Mouse (Mus musculus): ENCODE measurements around the gene Gm10518.
A peak's percentile ranks its signal among the peaks of the same experiment; 100 is the strongest.

The Gm10518 gene

DNA sequence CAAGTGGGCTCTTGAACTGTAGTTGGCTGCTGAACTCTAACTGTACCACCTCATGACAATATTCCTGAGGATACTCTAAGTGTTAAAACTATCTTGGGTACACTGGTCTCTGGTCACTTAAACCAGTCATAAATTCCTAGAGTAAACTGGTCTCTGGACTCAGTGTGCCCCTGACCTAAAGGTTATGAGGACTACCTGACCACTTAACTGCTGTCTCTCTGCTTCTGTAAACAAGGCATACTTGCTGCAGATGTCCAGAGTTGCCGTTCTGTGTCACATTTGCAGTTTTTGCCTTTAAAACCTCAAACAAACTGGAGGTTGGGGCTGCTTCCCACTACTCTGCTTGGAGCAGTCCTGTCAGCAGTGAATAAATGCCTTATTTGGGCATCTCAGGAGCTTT is 30.4 kb downstream of the Gm10518 start:
- DNase-seq (ENCODE audit: low read depth, low spot score): no peak

DNA sequence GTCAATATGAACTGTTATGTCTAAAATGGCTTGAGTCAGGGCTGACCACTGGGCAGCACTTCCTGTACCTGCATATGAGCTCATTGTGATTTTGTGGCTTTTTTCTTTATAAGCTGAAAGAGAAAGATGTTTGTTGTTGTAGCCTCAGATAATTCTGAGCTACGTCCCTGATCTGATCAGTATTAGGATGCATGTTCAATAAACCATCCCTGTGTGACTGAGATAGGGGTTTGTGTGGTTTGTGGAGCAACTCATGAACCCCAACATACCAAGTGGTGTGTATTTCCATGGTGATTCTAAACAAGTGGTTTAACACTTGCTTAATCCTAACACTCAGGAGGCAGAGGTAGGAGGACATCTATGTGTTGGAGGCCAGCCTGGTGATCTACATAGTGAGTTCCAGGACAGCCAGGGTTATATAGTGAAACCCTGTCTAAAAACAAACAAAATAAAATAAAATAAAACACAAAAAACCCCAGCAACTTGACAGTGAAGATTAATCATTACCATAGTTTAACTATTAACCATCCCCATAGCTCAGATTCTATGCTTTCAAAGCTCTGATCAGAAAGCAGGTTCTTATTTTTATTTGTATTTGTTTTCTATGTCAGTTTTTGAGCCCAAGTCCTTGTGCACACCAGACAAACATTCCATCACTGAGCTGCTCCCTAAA is 32.7 kb downstream of the Gm10518 start:
- no peak for DNase-seq (ENCODE audit: low read depth, low spot score)

- DNase-seq (ENCODE audit: low read depth, low spot score): no peak
Observed at GRCm38 (mm10) chr1:179836426-179837404, 33.5 kb downstream of the Gm10518 start.

DNA sequence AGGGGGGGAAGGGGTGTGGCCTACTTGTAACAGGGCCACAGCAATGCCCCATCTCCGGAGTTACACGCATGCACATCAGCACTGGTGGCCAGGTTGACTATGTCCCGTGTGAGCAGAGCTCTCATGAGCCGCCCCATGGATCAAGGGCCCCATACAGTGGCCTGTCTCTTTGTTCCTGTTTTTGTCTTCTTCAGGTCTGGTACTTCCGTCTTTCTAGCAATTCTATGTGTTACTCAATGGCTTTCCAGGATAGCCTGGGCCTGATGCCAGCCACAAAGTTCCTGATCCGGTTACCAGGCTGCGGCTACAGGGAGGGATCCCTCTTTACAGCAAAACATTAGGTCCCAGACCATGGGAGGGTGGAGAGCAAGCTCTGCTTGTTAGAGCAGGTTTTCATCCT is 39.4 kb downstream of the Gm10518 start:
- no peak for DNase-seq (ENCODE audit: low read depth, low spot score)

DNA sequence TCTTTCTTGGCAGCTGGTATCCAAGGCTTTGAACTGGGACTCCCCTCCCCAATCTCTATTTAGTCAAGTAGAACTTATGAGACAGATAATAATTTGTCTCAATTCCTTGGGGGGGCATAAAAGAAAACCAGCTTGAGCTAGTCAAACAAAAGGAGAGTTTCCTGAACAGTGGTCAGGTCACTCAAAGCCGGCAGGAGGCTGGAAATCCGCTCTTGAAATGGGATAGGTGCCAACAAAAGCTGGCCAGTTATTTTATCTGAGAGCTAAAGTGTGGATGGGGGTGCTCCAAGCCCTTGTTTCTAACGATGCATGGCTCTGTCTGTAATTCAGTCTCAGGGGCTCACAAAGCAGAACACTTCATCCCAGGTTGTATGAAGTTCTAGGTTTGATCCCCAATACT is 40.8 kb downstream of the Gm10518 start:
- no peak for DNase-seq (ENCODE audit: low read depth, low spot score)

DNA sequence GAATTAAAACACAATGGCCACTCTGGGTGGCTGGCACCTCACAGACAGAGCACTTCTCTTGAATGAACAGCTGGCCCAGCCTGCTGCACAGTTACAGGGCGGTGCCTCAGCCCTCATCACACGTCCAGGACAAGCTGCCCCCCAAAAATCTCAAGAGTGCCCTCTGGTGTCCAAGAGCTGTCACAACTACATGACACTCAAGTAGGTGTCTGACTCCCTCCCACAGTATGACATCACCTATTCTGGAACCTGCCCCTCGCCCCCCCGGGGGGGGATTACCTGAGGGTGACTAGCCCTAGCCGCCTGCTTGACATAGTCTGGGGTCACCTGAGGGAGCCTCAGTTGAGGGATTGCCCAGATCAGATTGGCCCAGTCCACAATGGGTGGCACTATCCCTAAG is 41.7 kb downstream of the Gm10518 start:
- DNase-seq (ENCODE audit: low read depth, low spot score): peak; percentile 69

- DNase-seq (ENCODE audit: low read depth, low spot score): no peak
Observed at GRCm38 (mm10) chr1:179845832-179846499, 42.8 kb downstream of the Gm10518 start.

DNA sequence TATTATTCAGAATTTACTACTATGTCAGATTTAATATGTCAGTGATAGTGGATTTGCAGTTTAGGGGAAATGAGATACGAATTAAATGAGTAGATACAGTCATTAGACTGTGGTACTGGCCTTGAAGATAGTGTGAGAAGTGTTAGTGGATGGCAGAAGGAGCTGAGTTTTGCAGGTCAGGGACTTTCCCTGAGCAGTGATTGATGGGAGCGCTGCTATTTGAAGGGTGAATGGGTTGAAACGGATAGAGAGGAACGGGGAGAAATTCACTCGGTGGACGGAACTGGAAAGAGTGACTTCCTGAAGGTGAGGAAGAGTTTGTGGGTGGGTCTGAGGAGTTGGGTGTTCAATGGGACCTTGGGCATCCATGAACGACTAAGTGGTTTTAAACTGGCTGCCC is 44.0 kb downstream of the Gm10518 start:
- DNase-seq (ENCODE audit: low read depth, low spot score): no peak

- peak; percentile 39 for DNase-seq (ENCODE audit: low read depth, low spot score)
Observed at GRCm38 (mm10) chr1:179847759-179848389, 44.7 kb downstream of the Gm10518 start.

DNA sequence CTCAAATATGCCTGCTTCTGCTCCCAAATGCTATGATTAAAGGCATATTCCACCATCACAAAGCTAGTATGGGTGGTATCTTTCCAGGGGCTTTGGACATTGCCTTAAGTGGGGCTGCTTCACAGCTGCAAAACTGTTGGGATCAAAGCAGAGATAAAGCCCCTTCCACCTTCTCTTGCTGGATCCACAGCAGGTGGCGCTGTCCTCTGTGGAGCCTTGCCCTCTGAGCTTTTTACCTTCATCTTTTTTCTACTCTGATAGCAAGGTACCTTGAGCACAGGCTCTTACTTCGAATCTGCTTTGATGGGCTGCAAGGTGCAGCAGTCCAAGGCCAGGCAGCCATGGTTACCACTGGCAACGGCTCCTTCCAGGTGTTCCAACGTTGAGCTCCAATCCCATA is 50.2 kb downstream of the Gm10518 start:
- DNase-seq (ENCODE audit: low read depth, low spot score): no peak

All from CD4-positive helper T cell, adult 2 months (primary cell).